Mouse (Mus musculus): ENCODE data around the gene Mapkapk3. TPM values are rescaled to one million over a fixed set of nuclear protein-coding genes. Genes with fewer than 3 reads are reported as not detected.

The Mapkapk3 gene
- total and polyA plus RNA-seq, 3 experiments, result 29.9 to 39.8 (median 30.1) TPM

DNA sequence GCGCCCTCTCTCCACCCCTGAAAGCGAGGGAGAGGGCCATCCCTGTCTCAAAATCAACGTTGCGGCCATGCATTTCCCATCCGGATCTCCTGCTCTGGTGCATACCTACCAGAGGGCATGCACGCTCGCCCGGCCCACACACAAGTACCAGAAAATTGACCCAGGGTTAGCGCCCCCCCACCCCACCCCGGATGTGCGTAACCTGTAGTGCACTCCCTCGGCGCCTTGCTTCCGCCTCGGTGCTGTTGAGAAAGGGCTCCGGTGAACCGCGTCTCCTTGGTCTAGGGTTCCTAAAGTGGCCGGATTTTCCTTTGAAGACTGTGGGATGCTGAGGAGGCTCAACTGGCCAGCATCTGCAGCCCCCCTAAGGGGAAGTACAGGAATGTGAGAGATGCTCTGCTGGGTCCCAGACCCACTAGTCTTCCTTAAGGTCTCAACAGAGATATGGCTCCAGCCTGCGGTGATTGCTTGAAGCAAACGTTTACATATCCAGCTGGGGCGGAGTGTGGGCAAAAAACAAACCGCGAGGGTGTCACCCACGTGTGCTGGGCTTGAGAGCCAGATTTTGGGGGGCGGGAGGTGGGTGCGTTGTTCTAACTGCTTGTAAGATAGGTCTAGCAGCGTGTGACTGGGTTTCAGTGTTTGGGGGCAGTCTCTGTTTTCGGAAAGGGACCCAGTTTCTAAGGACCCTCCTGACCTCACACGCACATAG is 48.7 kb upstream of the Mapkapk3 start, which contains the start of gene Hemk1 (continued):
- no peak for TF ChIP-seq GABPA (IDR thresholded peaks at IDR 0.05; ENCODE audit: insufficient replicate concordance, low read depth, low read length)
- peak; percentile 74 for TF ChIP-seq TCF12 (IDR thresholded peaks at IDR 0.05; ENCODE audit: low read depth, low read length)
- TF ChIP-seq IRF4 (IDR thresholded peaks at IDR 0.05; ENCODE audit: low read depth, low read length), result peak; percentile 80
- TF ChIP-seq POLR2AphosphoS2 (IDR thresholded peaks at IDR 0.05; ENCODE audit: low read depth, low read length), result no peak

- Histone ChIP-seq H3K27ac (ENCODE audit: insufficient read depth, low read depth) (no peak overlapping the region), H3K4me2 (ENCODE audit: insufficient read depth, low read depth, poor library complexity, severe bottlenecking) (no peak overlapping the region), H3K4me3 (replicated peaks in 1 of 3; ENCODE audit: low read depth in 2 of 3, low read length in 2 of 3, poor library complexity in 1 of 3) (no peak overlapping the region), H3K9ac (ENCODE audit: insufficient read depth, low read depth) (no peak overlapping the region), H3K4me1 (ENCODE audit: control insufficient read depth in 1 of 2, insufficient read depth in 2 of 2) (peaks cover 26 to 64% of the 10 kb centered on the region in 2 experiments), H3K27me3 (replicated peaks) (peaks cover 7% of the 10 kb centered on the region), H3K9me3 (replicated peaks; ENCODE audit: low read length) (no peaks in the 10 kb centered on the region), H3K36me3 (replicated peaks in 1 of 2; ENCODE audit: control insufficient read depth in 1 of 2, insufficient read depth in 1 of 2, low read length in 1 of 2) (peaks cover 7 to 49% of the 10 kb centered on the region in 2 experiments), H3K79me2 (replicated peaks; ENCODE audit: control insufficient read depth, extremely low read depth, insufficient read depth, poor library complexity, severe bottlenecking) (no peaks in the 10 kb centered on the region)
- no peak for DNase-seq (ENCODE audit: extremely low read depth)
- dilution Hi-C loops (cut with MboI; ENCODE audit: extremely low pct_ligation_motif_present, extremely low pct_unique_long_range_greater_than_20kb, low sequenced_read_pairs), result no loop called here
- TF ChIP-seq E2F4 (IDR thresholded peaks at IDR 0.05; ENCODE audit: insufficient replicate concordance, low read depth, low read length) (no peak), ZNF384 (IDR thresholded peaks at IDR 0.05; ENCODE audit: low read depth, low read length) (no peak), EP300 (IDR thresholded peaks at IDR 0.05; ENCODE audit: low read length) (no peak), GABPA (IDR thresholded peaks at IDR 0.05; ENCODE audit: insufficient replicate concordance, low read depth, low read length) (no peak), ZMIZ1 (IDR thresholded peaks at IDR 0.05; ENCODE audit: low read depth, low read length) (no peak), POLR2A (IDR thresholded peaks at IDR 0.05; ENCODE audit: low read depth, low read length) (no peak), BHLHE40 (IDR thresholded peaks at IDR 0.05; ENCODE audit: low read depth, low read length) (no peak), PAX5 (IDR thresholded peaks at IDR 0.05; ENCODE audit: low read length) (no peak), MAZ (IDR thresholded peaks at IDR 0.05; ENCODE audit: low read depth, low read length) (no peak)
- in situ Hi-C loops (cut with MboI; ENCODE audit: low pct_ligation_motif_present, low pct_unique_long_range_greater_than_20kb, low sequenced_read_pairs), result loop anchor here (5.0 kb wide), 1 partner anchor 39 kb away; the partner anchor contains the start of gene Cish
Measured at GRCm38 (mm10) chr9:107336386-107336785, 46.7 kb upstream of the Mapkapk3 start.

DNA sequence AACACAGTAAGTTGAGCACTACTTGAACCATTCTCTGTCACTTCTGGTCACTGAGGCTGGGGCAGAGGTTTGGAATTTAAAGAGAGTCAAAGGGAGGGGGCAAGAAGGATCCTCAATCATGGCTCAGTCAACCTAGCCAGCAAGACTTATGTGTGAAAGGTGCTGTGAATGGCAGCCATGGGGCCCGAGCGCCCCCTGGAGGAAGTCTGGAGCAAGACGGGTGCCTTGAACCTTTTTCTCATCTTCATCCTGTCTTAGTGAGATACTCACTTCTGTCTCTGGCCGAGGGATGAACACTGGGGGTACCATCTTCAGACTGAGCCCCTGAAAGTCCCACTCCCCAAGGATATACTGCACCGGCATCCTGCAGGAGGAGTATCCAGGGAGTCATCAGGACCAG is 46.2 kb upstream of the Mapkapk3 start:
- H3K4me2 ChIP-seq (ENCODE audit: insufficient read depth, low read depth, poor library complexity, severe bottlenecking), result no peak overlapping the region
- no peaks in the 10 kb centered on the region for H3K79me2 ChIP-seq (replicated peaks; ENCODE audit: control insufficient read depth, extremely low read depth, insufficient read depth, poor library complexity, severe bottlenecking)
- H3K4me3 ChIP-seq (replicated peaks in 1 of 3; ENCODE audit: low read depth in 2 of 3, low read length in 2 of 3, poor library complexity in 1 of 3), result no peak overlapping the region
- dilution Hi-C loops (cut with MboI; ENCODE audit: extremely low pct_ligation_motif_present, extremely low pct_unique_long_range_greater_than_20kb, low sequenced_read_pairs), result no loop called here
- DNase-seq (ENCODE audit: extremely low read depth), result peak; percentile 80
- H3K27me3 ChIP-seq (replicated peaks), result peaks cover 2% of the 10 kb centered on the region
- in situ Hi-C loops (cut with MboI; ENCODE audit: low pct_ligation_motif_present, low pct_unique_long_range_greater_than_20kb, low sequenced_read_pairs), result loop anchor here (5.0 kb wide), 1 partner anchor 39 kb away; the partner anchor contains the start of gene Cish
- no peaks in the 10 kb centered on the region for H3K9me3 ChIP-seq (replicated peaks; ENCODE audit: low read length)
- peaks cover 7 to 54% of the 10 kb centered on the region in 2 experiments for H3K36me3 ChIP-seq (replicated peaks in 1 of 2; ENCODE audit: control insufficient read depth in 1 of 2, insufficient read depth in 1 of 2, low read length in 1 of 2)
- no peak overlapping the region; the same call in 1 of the 2 replicates for H3K9ac ChIP-seq (ENCODE audit: insufficient read depth, low read depth)
- H3K4me1 ChIP-seq (ENCODE audit: control insufficient read depth in 1 of 2, insufficient read depth in 2 of 2), result peaks cover 22 to 65% of the 10 kb centered on the region in 2 experiments
- H3K27ac ChIP-seq (ENCODE audit: insufficient read depth, low read depth), result no peak overlapping the region; the same call in 1 of the 2 replicates
- TF ChIP-seq HCFC1 (IDR thresholded peaks at IDR 0.05; ENCODE audit: low read depth, low read length), result no peak
- peak; percentile 31; the same call in 1 of the 2 replicates for TF ChIP-seq MEF2A (IDR thresholded peaks at IDR 0.05; ENCODE audit: borderline replicate concordance, low read depth, low read length)
- TF ChIP-seq IRF4 (IDR thresholded peaks at IDR 0.05; ENCODE audit: low read depth, low read length), result 0 out of 2 replicates have a peak, but pooled peaks have one; percentile 23
- no peak for TF ChIP-seq ZMIZ1 (IDR thresholded peaks at IDR 0.05; ENCODE audit: low read depth, low read length)
- TF ChIP-seq RCOR1 (conservative IDR thresholded peaks at IDR 0.05; ENCODE audit: low read depth, low read length), result no peak
- no peak for TF ChIP-seq KAT2A (IDR thresholded peaks at IDR 0.05; ENCODE audit: insufficient replicate concordance, low read length)
- no peak for TF ChIP-seq POLR2AphosphoS2 (IDR thresholded peaks at IDR 0.05; ENCODE audit: low read depth, low read length)
- TF ChIP-seq MAFK (IDR thresholded peaks at IDR 0.05; ENCODE audit: insufficient replicate concordance, low read length), result no peak
- TF ChIP-seq CHD1 (IDR thresholded peaks at IDR 0.05; ENCODE audit: low read depth, low read length), result no peak
- TF ChIP-seq NELFE (IDR thresholded peaks at IDR 0.05; ENCODE audit: low read depth, low read length), result peak; percentile 58; the same call in 1 of the 2 replicates
- no peak for TF ChIP-seq ELF1 (IDR thresholded peaks at IDR 0.05; ENCODE audit: low read depth, low read length)
- no peak for TF ChIP-seq USF1 (IDR thresholded peaks at IDR 0.05; ENCODE audit: low read depth, low read length)
- no peak for TF ChIP-seq USF2 (conservative IDR thresholded peaks at IDR 0.05; ENCODE audit: low read depth, low read length)
- TF ChIP-seq ZC3H11A (IDR thresholded peaks at IDR 0.05; ENCODE audit: low read depth, low read length), result peak; percentile 95
- peak; percentile 100 for TF ChIP-seq SMC3 (IDR thresholded peaks at IDR 0.05; ENCODE audit: low read depth, low read length)
- TF ChIP-seq MAX (IDR thresholded peaks at IDR 0.05; ENCODE audit: low read length), result no peak
- 0 out of 2 replicates have a peak, but pooled peaks have one; percentile 24 for TF ChIP-seq NRF1 (IDR thresholded peaks at IDR 0.05; ENCODE audit: low read depth, low read length)
- TF ChIP-seq RAD21 (IDR thresholded peaks at IDR 0.05; ENCODE audit: low read depth, low read length), result peak; percentile 98
- peak; percentile 92 to 99 for TF ChIP-seq CTCF (conservative IDR thresholded peaks at IDR 0.05 in 1 of 2, IDR thresholded peaks at IDR 0.05 in 1 of 2; ENCODE audit: low read depth in 2 of 2, low read length in 2 of 2)
- no peak for TF ChIP-seq JUN (IDR thresholded peaks at IDR 0.05; ENCODE audit: insufficient read depth, low read depth, low read length)
